Mouse (Mus musculus) hindlimb bud, embryonic 11.5 days (tissue): ENCODE results near the gene Pkp3.

ENCODE experiments used
- DNase-seq: peaks from one replicate; pipeline ENCODE4 v3.0.0-alpha.2; 2012; ENCODE audit warnings: low read depth, low spot score; ENCODE audit errors: extremely low spot score

Gene Pkp3

DNA sequence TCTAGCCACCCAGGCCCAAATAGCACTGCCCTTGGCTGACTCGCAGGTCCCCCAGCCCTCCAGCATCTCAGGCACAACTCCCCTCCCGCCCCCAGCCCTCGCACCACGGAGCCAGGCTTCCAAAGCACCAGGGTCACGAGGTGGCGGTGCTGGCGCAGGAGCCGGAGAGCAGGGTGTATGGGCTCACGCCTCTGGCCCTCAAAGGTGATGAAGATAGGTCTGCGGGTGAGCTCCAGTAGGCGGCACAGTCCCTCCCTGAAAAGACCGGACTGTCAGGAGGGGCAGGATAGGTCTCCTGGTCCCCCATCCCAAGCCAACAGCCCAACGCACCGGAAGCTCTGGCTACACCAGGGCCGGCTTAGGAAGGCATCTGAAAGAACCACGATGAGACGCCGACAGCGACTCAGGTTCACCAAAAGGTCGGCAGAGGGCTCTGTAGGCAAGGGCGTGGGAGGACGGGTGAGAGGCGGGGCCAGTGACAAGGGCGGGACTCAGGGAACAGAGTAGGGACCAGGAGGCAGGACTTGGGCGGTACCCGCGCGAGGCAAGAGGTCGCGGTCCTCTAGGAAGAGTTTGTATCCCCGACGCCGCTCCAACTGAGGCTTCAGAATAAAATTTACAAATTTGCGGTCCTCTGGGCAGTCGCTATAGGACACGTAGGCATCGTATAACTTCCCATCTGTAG, 14.2 kb downstream of the Pkp3 start:
- DNase-seq, result peak; percentile 28

DNA sequence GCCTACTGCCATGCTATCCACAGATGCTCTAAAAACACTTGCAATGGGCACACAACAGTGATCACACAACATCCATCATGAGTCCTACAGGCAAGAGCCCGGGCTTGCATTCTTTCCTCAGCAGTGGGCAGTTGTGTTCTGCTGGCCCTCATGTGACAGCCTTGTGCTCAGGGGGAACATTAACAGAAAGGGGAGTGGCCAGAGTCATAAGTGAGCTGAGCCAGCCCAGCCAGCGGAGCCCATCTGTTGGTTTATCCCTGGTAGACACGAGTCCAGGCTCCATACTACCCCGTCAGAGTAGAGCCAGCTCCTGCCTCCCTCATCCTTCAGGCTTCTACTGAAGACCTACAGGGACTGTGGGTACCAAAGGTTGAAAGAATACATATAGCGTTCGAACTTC, 15.9 kb downstream of the Pkp3 start:
- no peak for DNase-seq

DNA sequence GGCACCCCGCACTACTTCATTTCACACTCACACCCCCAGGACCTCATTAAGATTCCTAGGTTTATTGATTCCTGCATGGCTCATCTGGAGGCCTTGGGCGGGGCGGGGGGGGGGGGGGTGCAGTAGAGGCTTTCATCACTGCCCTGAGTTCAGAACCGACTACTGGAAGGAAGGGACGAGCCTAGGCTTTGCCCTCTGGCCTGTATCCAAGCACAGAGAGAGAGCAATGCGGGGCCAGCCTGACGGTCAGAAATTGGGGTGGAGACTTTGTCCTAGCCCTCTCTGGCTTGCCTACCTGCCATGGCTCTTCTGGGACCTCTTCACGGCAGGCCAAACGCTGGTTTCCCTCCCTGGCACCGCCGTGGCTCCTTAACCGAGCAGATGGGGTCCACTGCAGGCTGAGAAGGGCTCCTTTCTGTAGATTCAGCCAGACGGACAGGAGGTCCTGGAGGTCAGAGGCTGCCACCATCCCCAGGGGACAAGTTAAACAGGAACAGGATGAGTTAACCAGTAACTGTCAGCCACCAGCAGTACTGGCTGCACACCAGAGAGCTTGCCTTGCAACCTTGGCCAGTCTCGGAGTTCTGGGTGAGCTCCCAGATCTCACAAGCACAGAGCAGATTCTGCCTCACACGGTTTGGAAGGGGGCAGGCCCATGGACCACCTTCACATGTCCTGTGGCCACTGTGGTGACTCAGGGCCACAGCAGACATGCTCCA, 16.6 kb downstream of the Pkp3 start:
- no peak for DNase-seq

DNA sequence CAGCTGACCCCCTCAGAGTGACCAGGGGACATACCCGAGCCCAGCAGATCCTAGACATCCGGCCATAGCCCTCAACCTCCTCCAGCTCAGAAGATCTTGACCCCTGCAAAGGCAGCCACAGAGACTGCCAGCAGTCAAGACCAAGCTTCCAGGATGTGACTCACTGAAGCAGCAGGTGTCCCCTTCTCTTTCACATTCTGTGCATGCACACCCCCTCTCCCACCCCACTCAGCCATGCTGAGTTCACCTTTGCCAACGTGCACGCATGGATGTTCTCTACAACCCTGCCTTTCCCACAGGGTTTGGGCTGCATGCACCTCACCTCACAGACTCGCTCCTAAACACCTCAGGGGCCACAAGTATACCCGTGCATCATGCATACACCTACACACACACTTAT, 18.0 kb downstream of the Pkp3 start:
- DNase-seq, result no peak

DNA sequence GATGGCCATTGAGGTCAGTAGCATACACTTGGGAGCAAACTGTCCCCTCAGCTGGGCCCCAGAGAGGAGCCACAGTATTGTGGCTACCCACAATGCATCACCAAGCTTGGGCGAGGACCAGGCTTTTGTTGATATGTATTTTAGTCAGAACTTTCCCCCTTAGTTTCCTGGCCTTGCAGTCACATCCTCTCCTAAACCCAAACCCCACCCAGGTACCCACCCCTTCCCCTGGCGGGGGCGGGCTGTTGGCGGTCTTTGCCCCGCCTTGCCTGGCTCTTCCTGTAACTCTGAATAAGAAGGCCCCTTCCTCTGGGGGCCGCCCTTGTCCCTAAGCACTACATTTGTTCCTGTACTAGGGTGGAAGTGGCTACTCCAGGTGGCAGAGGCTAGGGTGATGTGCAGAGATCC, 18.6 kb downstream of the Pkp3 start:
- no peak for DNase-seq

DNA sequence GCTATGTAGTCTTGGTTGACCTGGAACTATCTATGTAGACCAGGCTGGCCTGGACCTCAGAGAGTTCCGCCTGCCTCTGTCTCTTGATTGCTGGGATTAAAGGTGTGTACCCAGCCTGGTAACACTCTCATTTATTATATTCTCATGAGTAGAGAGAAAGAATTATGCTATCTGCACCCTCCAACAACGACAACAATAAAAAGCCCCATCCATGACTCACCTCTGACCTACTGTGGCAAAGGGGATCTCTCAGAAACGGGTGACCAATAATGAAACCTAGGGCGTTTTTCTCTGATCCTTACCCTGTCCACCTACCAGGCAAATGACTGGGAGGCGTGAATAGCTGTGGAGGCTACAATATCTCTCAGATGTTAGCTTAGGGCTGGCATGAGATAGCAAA, 19.2 kb downstream of the Pkp3 start:
- no peak for DNase-seq

DNA sequence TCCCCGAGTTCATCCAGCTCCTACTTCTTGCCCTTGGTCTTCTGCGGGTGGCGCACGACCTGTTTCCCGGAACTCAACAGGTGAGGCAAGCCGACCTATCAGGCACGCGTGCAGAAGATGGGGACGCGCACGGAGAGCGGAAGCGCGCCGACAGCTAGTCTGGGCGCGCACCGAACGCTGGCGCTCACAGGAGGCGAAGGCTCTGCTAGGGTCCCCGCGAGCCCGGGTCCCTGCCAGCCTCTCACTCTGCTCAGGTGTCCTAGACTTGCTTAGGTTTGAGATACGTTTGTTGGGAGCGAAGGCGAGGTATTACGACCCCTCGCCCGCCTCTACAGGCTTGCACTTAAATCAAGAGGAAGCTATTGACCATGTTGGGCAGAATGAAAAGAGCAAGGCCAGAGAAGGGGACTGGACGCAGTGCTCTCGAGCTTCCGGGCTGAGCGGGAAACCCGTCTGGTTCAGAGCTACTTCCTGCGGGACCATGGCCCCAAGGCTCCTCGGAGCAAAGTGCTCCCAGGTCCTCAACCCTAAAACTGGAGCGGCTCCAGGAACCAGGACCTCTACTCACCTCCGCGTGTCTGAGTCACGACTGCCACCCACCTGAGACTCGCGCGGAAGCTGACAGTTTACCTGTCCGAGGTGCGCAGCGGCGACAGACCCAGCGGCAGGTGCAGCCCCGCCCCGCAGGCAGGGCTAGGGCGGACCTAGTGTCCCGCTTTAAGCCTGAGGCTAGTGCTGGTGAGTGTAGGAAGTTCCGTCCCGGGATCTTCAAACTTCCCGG, 22.1 kb downstream of the Pkp3 start, which contains the start of gene Sigirr:
Gene Sigirr, minus strand, starts transcription at position 662 of the 781 bp plus-strand sequence.
- DNase-seq, result no peak

DNA sequence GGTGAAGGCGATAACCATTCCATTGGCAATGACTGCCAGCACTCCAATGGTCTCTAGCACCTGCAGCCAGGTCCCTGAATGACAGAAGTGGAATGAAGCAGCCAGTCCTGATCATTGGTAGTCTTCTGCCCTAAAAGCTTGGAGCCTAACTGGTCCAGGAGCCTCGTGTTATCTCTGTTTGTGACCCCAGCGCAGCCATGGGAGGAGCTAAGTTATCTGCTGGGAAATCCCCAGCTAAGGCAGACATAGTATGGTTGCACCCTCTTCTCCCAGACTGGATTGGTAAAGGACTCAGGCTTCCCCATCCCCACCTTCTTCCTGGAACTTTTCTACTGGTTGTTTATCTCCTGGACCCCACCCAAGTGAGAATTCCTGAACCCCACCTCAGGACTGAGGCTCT, 25.1 kb downstream of the Pkp3 start:
- no peak for DNase-seq

DNA sequence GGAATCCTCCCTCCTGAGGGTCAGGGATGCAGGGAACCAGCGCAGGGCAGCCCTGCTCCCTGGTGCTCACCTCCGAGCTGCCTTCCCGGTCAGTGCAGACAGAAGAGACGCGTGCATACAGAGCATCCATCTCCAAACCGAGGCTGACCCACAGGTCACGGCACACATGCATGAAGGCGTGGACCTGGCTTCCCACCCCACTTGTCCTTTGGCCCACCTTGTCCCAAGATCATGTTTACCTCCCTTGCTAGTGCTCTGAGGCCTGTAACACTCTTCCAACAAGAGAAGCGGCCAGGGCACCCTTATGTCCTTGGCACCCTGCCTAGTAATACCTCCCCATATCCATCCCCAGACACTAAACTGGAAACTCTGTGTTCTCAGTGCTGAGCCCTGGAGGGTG, 37.9 kb downstream of the Pkp3 start:
- DNase-seq, result no peak

DNA sequence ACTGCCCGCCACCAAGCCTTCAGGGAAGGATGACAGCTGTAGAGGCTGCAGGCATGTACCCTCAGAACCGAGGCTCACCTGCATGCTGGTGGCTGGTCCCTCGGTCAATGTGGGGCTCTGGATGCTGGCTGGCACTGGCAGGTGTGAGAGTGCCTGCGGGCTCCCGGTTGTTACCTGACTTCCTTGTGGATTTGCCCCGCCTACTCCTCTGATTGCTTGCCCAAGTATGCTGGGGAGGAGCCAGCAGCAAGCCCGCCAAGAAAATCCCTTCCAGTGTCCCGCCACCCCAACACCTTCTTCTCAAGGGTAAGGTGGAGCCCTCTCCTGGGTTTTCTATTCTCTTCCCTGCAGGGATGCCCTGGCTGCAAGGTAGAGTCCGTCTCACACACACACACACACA, 39.6 kb downstream of the Pkp3 start, which contains the start of gene Ano9:
Gene Ano9, minus strand, starts transcription at position 171 of the 400 bp plus-strand sequence.
- DNase-seq, result no peak

DNA sequence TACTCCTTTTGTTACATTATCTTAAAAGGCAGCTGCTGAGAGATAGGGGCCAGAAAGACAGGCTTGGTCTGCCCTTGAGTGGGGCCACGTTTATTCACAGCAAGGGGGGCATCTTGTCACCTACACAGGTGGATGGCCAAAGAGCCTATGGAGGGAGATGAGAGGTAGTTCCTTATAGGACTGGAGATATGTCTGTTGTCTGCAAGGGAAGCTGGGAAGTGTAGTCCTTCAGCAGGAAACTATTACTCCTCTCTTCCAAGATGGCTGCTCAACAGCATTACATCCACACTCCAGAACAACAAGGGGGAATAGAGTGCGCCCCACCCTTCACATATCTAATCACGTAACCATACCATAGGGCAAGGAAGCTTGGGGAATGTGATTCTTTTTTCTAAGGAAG, 41.5 kb downstream of the Pkp3 start:
- DNase-seq, result no peak

DNA sequence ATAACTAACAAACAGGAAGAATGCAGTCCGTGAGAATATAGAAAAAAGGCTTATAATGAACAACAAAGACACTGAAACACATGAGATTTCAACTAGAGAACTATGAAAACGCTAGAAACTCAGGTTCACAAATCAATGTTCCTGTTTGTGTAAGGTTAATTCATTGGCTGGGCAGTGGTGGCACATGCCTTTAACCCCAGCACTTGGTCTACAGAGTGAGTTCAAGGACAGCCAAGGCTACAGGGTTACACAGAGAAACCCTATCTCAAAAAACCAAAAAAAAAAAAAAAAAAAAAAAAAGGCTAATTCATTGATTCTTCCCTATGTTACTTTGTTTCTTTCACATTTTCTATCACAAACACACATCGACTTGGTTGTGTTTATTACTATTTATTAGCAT, 42.6 kb downstream of the Pkp3 start:
- no peak for DNase-seq

DNA sequence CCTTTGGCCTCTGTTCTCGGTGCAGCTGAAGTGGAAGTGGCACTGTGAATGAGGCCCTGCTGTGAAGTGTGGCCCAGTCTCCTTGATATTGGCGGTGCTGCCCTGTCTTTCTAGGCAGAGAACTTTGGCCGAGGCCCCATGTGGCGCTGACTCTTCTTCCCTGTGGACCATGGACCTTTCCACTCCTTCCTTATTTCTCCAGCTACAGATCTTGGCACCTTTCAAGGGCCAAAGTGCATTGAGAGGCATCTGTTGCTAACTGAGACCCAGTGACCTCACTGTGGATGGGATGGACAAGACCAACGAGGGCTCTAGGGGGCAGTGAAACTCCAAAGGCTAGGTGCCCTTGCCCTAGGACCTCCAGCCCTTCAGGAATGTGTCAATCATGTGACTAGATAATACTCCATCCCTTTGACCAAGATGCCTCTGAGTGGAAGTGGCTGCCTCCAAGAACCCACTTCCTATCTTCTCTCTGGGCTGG, 43.1 kb downstream of the Pkp3 start:
- no peak for DNase-seq

DNA sequence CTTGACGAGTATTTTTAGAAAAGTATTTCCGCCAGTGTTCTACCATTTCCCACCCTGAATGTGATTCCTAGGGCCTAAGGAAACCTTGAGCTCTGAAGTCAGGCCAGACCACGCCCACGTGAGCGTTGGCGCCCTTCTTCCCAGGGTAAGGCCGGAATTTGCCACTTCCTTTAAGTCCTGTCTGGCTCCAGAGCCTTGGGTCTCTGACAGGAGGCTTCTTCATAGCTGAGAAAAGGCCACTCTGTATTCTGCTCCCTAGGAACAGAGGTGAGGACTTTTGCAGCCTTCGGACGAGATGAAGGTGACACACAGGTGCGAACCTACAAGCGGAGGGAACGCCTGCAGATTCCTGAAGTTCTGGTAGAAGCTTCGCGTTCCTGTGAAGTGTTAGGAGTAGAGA, 44.2 kb downstream of the Pkp3 start, which contains the start of gene Ptdss2:
Gene Ptdss2, plus strand, starts transcription at position 138 of the 400 bp plus-strand sequence.
- DNase-seq, result no peak

DNA sequence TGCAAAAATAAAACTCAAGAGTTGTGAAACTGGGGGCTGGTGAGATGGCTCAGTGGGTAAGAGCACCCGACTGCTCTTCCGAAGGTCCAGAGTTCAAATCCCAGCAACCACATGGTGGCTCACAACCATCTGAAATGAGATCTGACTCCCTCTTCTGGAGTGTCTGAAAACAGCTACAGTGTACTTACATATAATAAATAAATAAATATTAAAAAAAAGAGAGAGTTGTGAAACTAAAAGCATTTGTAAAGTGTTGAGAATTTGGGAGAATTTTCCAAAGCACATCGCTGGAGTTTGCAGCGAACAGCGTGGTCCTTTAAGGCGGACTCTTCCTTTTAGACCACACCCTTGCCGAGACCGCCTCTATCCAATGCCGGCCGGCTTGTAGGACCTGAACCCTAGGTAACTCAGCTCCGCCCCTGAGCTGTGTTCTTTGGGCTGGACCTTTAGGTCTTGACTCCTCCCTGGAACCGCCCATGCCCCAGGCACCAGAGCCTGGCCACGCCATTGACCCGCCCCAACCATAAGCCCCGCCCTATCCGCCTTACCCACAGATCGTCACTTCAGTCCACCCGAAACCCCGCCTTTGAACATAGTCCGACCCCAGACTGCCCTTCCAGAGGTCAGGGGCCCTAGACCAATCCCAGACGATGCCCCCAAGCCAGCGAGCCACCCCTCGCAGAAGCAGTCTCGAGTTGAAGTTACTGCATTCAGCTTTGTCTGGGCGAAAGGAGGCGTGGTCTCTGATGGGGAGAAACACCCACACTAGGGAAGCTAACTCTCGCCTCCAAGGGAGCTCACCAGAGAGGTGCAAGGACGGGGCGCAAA, 44.9 kb downstream of the Pkp3 start:
- DNase-seq, result peak; percentile 92

DNA sequence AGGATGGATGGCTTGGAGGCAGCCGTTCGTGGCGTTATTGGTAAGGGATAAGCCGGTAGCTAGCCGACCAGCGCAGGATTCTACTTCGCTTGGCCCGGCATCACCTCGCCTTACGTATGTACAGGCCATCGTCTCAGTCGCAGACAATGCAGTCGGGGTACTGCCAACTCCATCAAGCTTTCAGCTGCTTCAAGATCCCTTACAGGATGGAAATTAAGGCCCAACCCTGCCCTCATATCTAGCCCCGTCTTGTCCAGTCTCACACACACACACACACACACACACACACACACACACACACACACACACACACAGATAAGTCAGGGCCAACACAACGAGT, 45.5 kb downstream of the Pkp3 start:
- no peak for DNase-seq

DNA sequence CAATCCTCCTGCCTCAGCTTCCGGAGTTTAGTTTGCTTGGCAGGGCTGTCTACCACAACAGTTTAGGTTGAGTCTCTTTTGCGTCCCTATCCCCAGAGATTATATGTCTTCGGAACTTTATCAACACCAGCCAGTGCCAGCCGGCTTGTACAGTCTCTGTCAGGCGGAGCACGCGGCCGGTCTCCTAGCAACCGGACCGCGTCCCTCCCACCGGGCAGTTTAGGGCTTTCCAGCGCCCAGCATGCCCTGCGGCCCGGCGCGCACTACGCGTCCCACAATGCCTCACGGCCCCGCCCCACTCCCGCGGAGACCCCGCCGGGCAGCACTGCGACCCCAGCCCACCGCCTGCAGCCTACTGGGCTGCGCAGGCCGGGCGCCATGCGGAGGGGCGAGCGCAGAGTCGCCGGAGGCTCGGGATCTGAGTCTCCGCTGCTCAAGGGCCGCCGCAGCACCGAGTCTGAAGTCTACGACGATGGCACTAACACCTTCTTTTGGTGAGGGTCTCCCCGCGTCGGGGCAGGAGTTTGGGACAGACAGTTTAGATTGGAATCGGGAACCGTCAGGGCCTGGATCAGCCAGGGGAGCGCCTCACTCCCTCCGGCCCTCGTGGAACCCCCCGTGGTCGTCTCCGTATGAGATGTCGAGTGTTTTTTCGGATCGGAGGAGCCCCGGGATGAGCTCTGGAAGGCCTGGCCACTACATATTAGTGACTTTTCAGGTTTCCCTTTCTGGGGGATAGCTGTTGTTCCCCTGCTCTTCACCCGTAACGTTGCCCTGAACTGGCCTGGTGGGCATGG, 53.2 kb downstream of the Pkp3 start:
- DNase-seq, result peak; percentile 58

DNA sequence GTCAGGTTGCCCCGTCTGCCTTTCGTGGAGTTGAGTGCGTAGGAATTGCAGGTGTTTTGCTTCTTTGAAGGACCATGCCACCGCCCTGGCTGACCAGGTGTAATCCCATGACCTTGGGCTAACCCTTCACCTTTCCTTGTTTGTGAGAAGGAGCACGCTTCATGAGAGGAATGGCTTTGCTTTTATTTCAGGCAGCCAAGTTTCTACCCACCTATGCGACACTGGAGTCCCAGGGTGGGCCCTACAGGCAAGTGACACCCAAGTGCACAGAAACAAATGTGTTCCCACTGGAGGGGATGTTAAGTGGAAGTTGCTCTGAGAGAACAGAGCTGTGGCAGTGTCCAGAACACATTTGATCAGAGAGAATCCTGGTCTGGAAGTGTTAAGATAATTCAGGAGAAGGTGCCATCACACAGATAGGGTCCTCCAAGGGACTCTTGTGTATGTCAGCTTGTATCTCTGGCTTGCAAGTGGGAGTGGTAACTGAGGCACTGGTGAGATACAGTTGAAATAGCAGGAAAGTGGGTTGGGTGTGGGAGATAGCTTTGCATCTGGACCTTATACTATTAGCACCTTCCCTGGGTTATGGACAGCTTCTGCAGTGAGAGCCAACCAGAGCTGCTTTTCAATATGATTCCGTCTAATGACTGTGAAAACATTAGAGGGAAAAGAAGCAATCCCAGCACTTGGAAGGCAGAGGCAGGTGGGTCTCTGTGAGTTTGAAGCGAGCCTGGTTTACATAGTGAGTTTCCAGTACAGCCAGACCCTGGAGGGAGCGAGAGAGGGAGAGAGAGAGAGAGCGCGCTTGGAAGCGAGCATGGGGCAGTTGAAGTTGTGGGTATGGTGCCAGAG, 54.1 kb downstream of the Pkp3 start:
- no peak for DNase-seq
